Mouse (Mus musculus): ENCODE data around the gene Acap2. TPM values are rescaled to one million over a fixed set of nuclear protein-coding genes. Genes with fewer than 3 reads are reported as not detected.

The Acap2 gene
- total and polyA plus RNA-seq, 3 experiments = 31.5 to 47.4 (median 36.9) TPM

DNA sequence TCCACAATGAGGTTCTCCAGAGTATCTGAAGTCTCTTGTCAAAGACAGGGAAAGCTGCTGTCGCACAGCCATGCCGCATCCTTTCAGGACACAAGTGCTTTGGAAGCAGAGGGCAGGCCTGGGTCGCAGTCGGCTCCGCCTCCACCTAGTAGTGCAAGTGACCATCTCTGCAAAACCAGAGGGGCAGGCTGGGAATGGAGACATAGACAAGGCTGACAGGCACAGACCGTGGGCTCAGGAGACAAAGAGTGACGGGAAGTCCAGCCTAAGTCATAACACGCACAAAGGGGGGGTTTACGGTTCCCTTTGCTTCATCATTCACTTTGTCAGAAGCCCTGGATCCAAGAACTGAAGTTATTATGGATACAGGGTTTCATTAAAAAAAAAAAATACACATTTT lies 107.9 kb downstream of the Acap2 start:
- no peaks in the 10 kb centered on the region for H3K79me2 ChIP-seq (replicated peaks; ENCODE audit: control insufficient read depth, extremely low read depth, insufficient read depth, poor library complexity, severe bottlenecking)
- peaks cover 12 to 43% of the 10 kb centered on the region in 2 experiments for H3K36me3 ChIP-seq (replicated peaks in 1 of 2; ENCODE audit: control insufficient read depth in 1 of 2, insufficient read depth in 1 of 2, low read length in 1 of 2)
- dilution Hi-C loops (cut with MboI; ENCODE audit: extremely low pct_ligation_motif_present, extremely low pct_unique_long_range_greater_than_20kb, low sequenced_read_pairs) (no loop called here), in situ Hi-C loops (cut with MboI; ENCODE audit: low pct_ligation_motif_present, low pct_unique_long_range_greater_than_20kb, low sequenced_read_pairs) (no loop called here)
- H3K9me3 ChIP-seq (replicated peaks; ENCODE audit: low read length) = no peaks in the 10 kb centered on the region
- H3K27ac ChIP-seq (ENCODE audit: insufficient read depth, low read depth) = no peak overlapping the region
- no peak overlapping the region for H3K4me2 ChIP-seq (ENCODE audit: insufficient read depth, low read depth, poor library complexity, severe bottlenecking)
- no peak overlapping the region for H3K4me3 ChIP-seq (replicated peaks in 1 of 3; ENCODE audit: low read depth in 2 of 3, low read length in 2 of 3, poor library complexity in 1 of 3)
- TF ChIP-seq SMC3 (IDR thresholded peaks at IDR 0.05; ENCODE audit: low read depth, low read length) (no peak), MYC (IDR thresholded peaks at IDR 0.05; ENCODE audit: low read depth, low read length) (no peak), EP300 (IDR thresholded peaks at IDR 0.05; ENCODE audit: low read length) (no peak), MXI1 (IDR thresholded peaks at IDR 0.05; ENCODE audit: low read depth, low read length) (no peak), MAZ (IDR thresholded peaks at IDR 0.05; ENCODE audit: low read depth, low read length) (no peak), CHD1 (IDR thresholded peaks at IDR 0.05; ENCODE audit: low read depth, low read length) (no peak), GABPA (IDR thresholded peaks at IDR 0.05; ENCODE audit: insufficient replicate concordance, low read depth, low read length) (no peak), E2F4 (IDR thresholded peaks at IDR 0.05; ENCODE audit: insufficient replicate concordance, low read depth, low read length) (no peak)
- no peaks in the 10 kb centered on the region for H3K27me3 ChIP-seq (replicated peaks)
- H3K9ac ChIP-seq (ENCODE audit: insufficient read depth, low read depth) = no peak overlapping the region
- H3K4me1 ChIP-seq (ENCODE audit: control insufficient read depth in 1 of 2, insufficient read depth in 2 of 2) = peaks cover 0 to 6% of the 10 kb centered on the region in 2 experiments; a peak in 1 of 4 replicates
- no peak for DNase-seq (ENCODE audit: extremely low read depth)

DNA sequence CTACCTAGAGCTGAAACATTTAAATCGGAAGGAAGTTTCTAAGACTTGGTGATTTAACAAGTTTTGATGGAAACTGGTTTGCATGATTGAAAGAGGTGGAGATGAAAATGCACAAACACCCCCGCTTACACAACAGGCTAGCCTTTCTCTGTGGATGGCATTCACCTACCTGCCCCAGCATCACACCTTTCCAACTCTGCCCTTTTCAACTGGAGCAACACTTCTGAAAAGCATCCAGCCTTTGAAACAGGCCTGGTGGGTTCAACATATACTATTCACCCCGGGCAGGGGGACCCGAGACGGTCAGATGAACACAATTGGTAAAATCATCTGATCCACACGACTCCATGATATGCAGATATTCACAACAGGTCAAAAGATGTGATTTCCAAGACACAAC lies 119.2 kb downstream of the Acap2 start:
- dilution Hi-C loops (cut with MboI; ENCODE audit: extremely low pct_ligation_motif_present, extremely low pct_unique_long_range_greater_than_20kb, low sequenced_read_pairs) = no loop called here
- H3K4me3 ChIP-seq (replicated peaks in 1 of 3; ENCODE audit: low read depth in 2 of 3, low read length in 2 of 3, poor library complexity in 1 of 3) = no peak overlapping the region
- H3K4me1 ChIP-seq (ENCODE audit: control insufficient read depth in 1 of 2, insufficient read depth in 2 of 2) = peaks cover 8 to 27% of the 10 kb centered on the region in 2 experiments

GRCm38 (mm10) chr16:31081125-31081664 lies 119.8 kb downstream of the Acap2 start, which contains the start of gene Xxylt1:
Gene Xxylt1 (minus strand): TSS chr16:31081432.
- H3K27ac ChIP-seq (ENCODE audit: insufficient read depth, low read depth) = peak within 1 kb of the TSS; percentile 49
- H3K4me1 ChIP-seq (ENCODE audit: control insufficient read depth in 1 of 2, insufficient read depth in 2 of 2) = peaks cover 11 to 33% of the 10 kb centered on the region in 2 experiments
- in situ Hi-C loops (cut with MboI; ENCODE audit: low pct_ligation_motif_present, low pct_unique_long_range_greater_than_20kb, low sequenced_read_pairs) = no loop called here
- peak within 1 kb of the TSS; percentile 52 for H3K4me2 ChIP-seq (ENCODE audit: insufficient read depth, low read depth, poor library complexity, severe bottlenecking)
- no peaks in the 10 kb centered on the region for H3K27me3 ChIP-seq (replicated peaks)
- peak within 1 kb of the TSS; percentile 39 for H3K9ac ChIP-seq (ENCODE audit: insufficient read depth, low read depth)
- dilution Hi-C loops (cut with MboI; ENCODE audit: extremely low pct_ligation_motif_present, extremely low pct_unique_long_range_greater_than_20kb, low sequenced_read_pairs) = no loop called here
- no peaks in the 10 kb centered on the region for H3K9me3 ChIP-seq (replicated peaks; ENCODE audit: low read length)
- peaks cover 3% of the 10 kb centered on the region; the same call in 1 of the 2 replicates for H3K79me2 ChIP-seq (replicated peaks; ENCODE audit: control insufficient read depth, extremely low read depth, insufficient read depth, poor library complexity, severe bottlenecking)
- peaks cover 4 to 29% of the 10 kb centered on the region in 2 experiments for H3K36me3 ChIP-seq (replicated peaks in 1 of 2; ENCODE audit: control insufficient read depth in 1 of 2, insufficient read depth in 1 of 2, low read length in 1 of 2)
- DNase-seq (ENCODE audit: extremely low read depth) = peak; percentile 95
- peak within 1 kb of the TSS; percentile 79 to 86 (median 85) for H3K4me3 ChIP-seq (replicated peaks in 1 of 3; ENCODE audit: low read depth in 2 of 3, low read length in 2 of 3, poor library complexity in 1 of 3)
- TF ChIP-seq RCOR1 (conservative IDR thresholded peaks at IDR 0.05; ENCODE audit: low read depth, low read length) (0 out of 2 replicates have a peak, but pooled peaks have one; percentile 43), PAX5 (IDR thresholded peaks at IDR 0.05; ENCODE audit: low read length) (no peak), USF2 (conservative IDR thresholded peaks at IDR 0.05; ENCODE audit: low read depth, low read length) (no peak), MAZ (IDR thresholded peaks at IDR 0.05; ENCODE audit: low read depth, low read length) (peak; percentile 89), ZKSCAN1 (IDR thresholded peaks at IDR 0.05; ENCODE audit: borderline replicate concordance, low read depth, low read length) (no peak), RAD21 (IDR thresholded peaks at IDR 0.05; ENCODE audit: low read depth, low read length) (peak; percentile 0; the same call in 1 of the 2 replicates), MXI1 (IDR thresholded peaks at IDR 0.05; ENCODE audit: low read depth, low read length) (peak; percentile 88), E2F4 (IDR thresholded peaks at IDR 0.05; ENCODE audit: insufficient replicate concordance, low read depth, low read length) (0 out of 2 replicates have a peak, but pooled peaks have one; percentile 35), ELF1 (IDR thresholded peaks at IDR 0.05; ENCODE audit: low read depth, low read length) (peak; percentile 59; the same call in 1 of the 2 replicates), POLR2A (IDR thresholded peaks at IDR 0.05; ENCODE audit: low read depth, low read length) (peak; percentile 91), MYC (IDR thresholded peaks at IDR 0.05; ENCODE audit: low read depth, low read length) (peak; percentile 94), SMC3 (IDR thresholded peaks at IDR 0.05; ENCODE audit: low read depth, low read length) (no peak; the same call in 1 of the 2 replicates), SIN3A (IDR thresholded peaks at IDR 0.05; ENCODE audit: low read length) (peak; percentile 98), POLR2AphosphoS2 (IDR thresholded peaks at IDR 0.05; ENCODE audit: low read depth, low read length) (no peak), TBP (conservative IDR thresholded peaks at IDR 0.05; ENCODE audit: low read depth, low read length) (peak; percentile 72; the same call in 1 of the 2 replicates), ETS1 (conservative IDR thresholded peaks at IDR 0.05; ENCODE audit: low read depth, low read length) (no peak), NRF1 (IDR thresholded peaks at IDR 0.05; ENCODE audit: low read depth, low read length) (peak; percentile 66), JUN (IDR thresholded peaks at IDR 0.05; ENCODE audit: insufficient read depth, low read depth, low read length) (no peak)

More for the DNA sequence above, 119.2 kb downstream of the Acap2 start:
- H3K27me3 ChIP-seq (replicated peaks) = no peaks in the 10 kb centered on the region
- TF ChIP-seq CHD1 (IDR thresholded peaks at IDR 0.05; ENCODE audit: low read depth, low read length) (0 out of 2 replicates have a peak, but pooled peaks have one; percentile 26), MXI1 (IDR thresholded peaks at IDR 0.05; ENCODE audit: low read depth, low read length) (no peak), EP300 (IDR thresholded peaks at IDR 0.05; ENCODE audit: low read length) (no peak), MAFK (IDR thresholded peaks at IDR 0.05; ENCODE audit: insufficient replicate concordance, low read length) (no peak), CHD2 (IDR thresholded peaks at IDR 0.05; ENCODE audit: low read length) (no peak), MAZ (IDR thresholded peaks at IDR 0.05; ENCODE audit: low read depth, low read length) (no peak)
- DNase-seq (ENCODE audit: extremely low read depth) = no peak
- in situ Hi-C loops (cut with MboI; ENCODE audit: low pct_ligation_motif_present, low pct_unique_long_range_greater_than_20kb, low sequenced_read_pairs) = no loop called here
- H3K27ac ChIP-seq (ENCODE audit: insufficient read depth, low read depth) = no peak overlapping the region
- H3K9ac ChIP-seq (ENCODE audit: insufficient read depth, low read depth) = no peak overlapping the region; the same call in 1 of the 2 replicates
- peaks cover 4 to 23% of the 10 kb centered on the region in 2 experiments for H3K36me3 ChIP-seq (replicated peaks in 1 of 2; ENCODE audit: control insufficient read depth in 1 of 2, insufficient read depth in 1 of 2, low read length in 1 of 2)
- peak overlapping the region; percentile 52 for H3K4me2 ChIP-seq (ENCODE audit: insufficient read depth, low read depth, poor library complexity, severe bottlenecking)
- H3K79me2 ChIP-seq (replicated peaks; ENCODE audit: control insufficient read depth, extremely low read depth, insufficient read depth, poor library complexity, severe bottlenecking) = peaks cover 3% of the 10 kb centered on the region; the same call in 1 of the 2 replicates
- H3K9me3 ChIP-seq (replicated peaks; ENCODE audit: low read length) = no peaks in the 10 kb centered on the region

All from CH12.LX (cell line).